Mouse (Mus musculus) heart, embryonic 15.5 days (tissue): ENCODE measurements around the gene Daam1. TPM values are rescaled to one million over a fixed set of nuclear protein-coding genes. Genes with fewer than 3 reads are reported as not detected.
A peak's percentile ranks its signal among the peaks of the same experiment; 100 is the strongest.

ENCODE experiments used
- ATAC-seq: fragments of 200-750 bp; cut with Nextera tagmentation; replicated peaks from 2 replicates; pipeline ENCODE4 v1.8.0; 2017; ENCODE audit warnings: low read depth, moderate TSS enrichment; ENCODE audit not compliant: insufficient number of reproducible peaks, insufficient read depth, low FRiP score
- H3K27ac ChIP-seq: fragments of 300-500 bp; sonication (generic); 2 replicates; pipeline ENCODE4 v1.5.1; 2015; ENCODE audit warnings: mild to moderate bottlenecking, inconsistent platforms
- H3K27me3 ChIP-seq: fragments of 300-500 bp; sonication (generic); 2 replicates; pipeline ENCODE4 v1.6.1; 2015; ENCODE audit warnings: inconsistent platforms
- H3K36me3 ChIP-seq: fragments of 300-500 bp; sonication (generic); 2 replicates; pipeline ENCODE4 v1.6.1; 2015; ENCODE audit warnings: mild to moderate bottlenecking, inconsistent platforms
- H3K4me1 ChIP-seq: fragments of 300-500 bp; sonication (generic); replicated peaks from 2 replicates; pipeline ENCODE4 v1.6.1; 2015; ENCODE audit warnings: inconsistent platforms
- H3K4me2 ChIP-seq: fragments of 300-500 bp; sonication (generic); 2 replicates; pipeline ENCODE4 v1.6.1; 2015; ENCODE audit warnings: inconsistent platforms, mild to moderate bottlenecking, moderate library complexity
- H3K4me3 ChIP-seq: fragments of 300-500 bp; sonication (generic); 2 replicates; pipeline ENCODE4 v1.5.1; 2015; ENCODE audit warnings: mild to moderate bottlenecking, inconsistent platforms
- H3K9ac ChIP-seq: fragments of 300-500 bp; sonication (generic); 2 replicates; pipeline ENCODE4 v1.6.1; 2015; ENCODE audit warnings: mild to moderate bottlenecking, inconsistent platforms
- H3K9me3 ChIP-seq: fragments of 300-500 bp; sonication (generic); replicated peaks from 2 replicates; pipeline ENCODE4 v1.6.1; 2016; ENCODE audit warnings: inconsistent platforms
- WGBS: fragments of 180-500 bp; shearing (Covaris S2); methylation state at CpG from one replicate; pipeline ENCODE4 v1.1.7; 2015; ENCODE audit warnings: mixed read lengths; 5-methylcytosine and 5-hydroxymethylcytosine counted together
- polyA plus RNA-seq: library from polyadenylated mRNA; unstranded; fragments of >200 nt; fragmentation: Nextera tagmentation; extraction: Ambion mirVana; gene quantifications from 2 replicates; pipeline ENCODE4 v1.2.1, GENCODE M21; 2015

The Daam1 gene
- polyA plus RNA-seq, 1 experiment from 2014 or later: 20.9 TPM

GRCm38 (mm10) chr12:71956980-71957379, 126.1 kb downstream of the Daam1 start:
- no peak overlapping the region for H3K4me2 ChIP-seq
- H3K9ac ChIP-seq: no peak overlapping the region
- no peak for ATAC-seq
- no peaks in the 10 kb centered on the region for H3K27me3 ChIP-seq
- WGBS: 83% methylated on average over 6 of the region's 6 CpGs
- no peaks in the 10 kb centered on the region for H3K9me3 ChIP-seq
- no peak overlapping the region for H3K4me3 ChIP-seq
- peaks cover 76% of the 10 kb centered on the region for H3K36me3 ChIP-seq
- no peak overlapping the region for H3K27ac ChIP-seq
- peaks cover 7% of the 10 kb centered on the region for H3K4me1 ChIP-seq

- no peak for ATAC-seq
- peaks cover 76% of the 10 kb centered on the region for H3K36me3 ChIP-seq
- WGBS: 70% methylated on average over 5 of the region's 5 CpGs
- H3K4me2 ChIP-seq: no peak overlapping the region
- H3K9me3 ChIP-seq: no peaks in the 10 kb centered on the region
- H3K9ac ChIP-seq: no peak overlapping the region
- H3K27me3 ChIP-seq: no peaks in the 10 kb centered on the region
- no peak overlapping the region for H3K4me3 ChIP-seq
- peaks cover 7% of the 10 kb centered on the region for H3K4me1 ChIP-seq
- no peak overlapping the region for H3K27ac ChIP-seq
These were observed 126.6 kb downstream of the Daam1 start for GRCm38 (mm10) chr12:71957496-71957895.

- no peaks in the 10 kb centered on the region for H3K27me3 ChIP-seq
- no peak overlapping the region for H3K4me3 ChIP-seq
- no peak overlapping the region for H3K9ac ChIP-seq
- no peak overlapping the region for H3K27ac ChIP-seq
- no peak for ATAC-seq
- peaks cover 7% of the 10 kb centered on the region for H3K4me1 ChIP-seq
- no peak overlapping the region for H3K4me2 ChIP-seq
- H3K36me3 ChIP-seq: peaks cover 68% of the 10 kb centered on the region
- WGBS: 61% methylated on average over 6 of the region's 6 CpGs
- no peaks in the 10 kb centered on the region for H3K9me3 ChIP-seq
These were observed 128.6 kb downstream of the Daam1 start for GRCm38 (mm10) chr12:71959351-71959991.

GRCm38 (mm10) chr12:71961671-71962070, 130.8 kb downstream of the Daam1 start:
- Histone ChIP-seq H3K9ac (no peak overlapping the region), H3K4me2 (no peak overlapping the region), H3K4me1 (peaks cover 7% of the 10 kb centered on the region), H3K36me3 (peaks cover 55% of the 10 kb centered on the region), H3K27ac (peak overlapping the region; percentile 57), H3K4me3 (no peak overlapping the region), H3K9me3 (no peaks in the 10 kb centered on the region), H3K27me3 (no peaks in the 10 kb centered on the region)
- 57% methylated on average over 3 of the region's 3 CpGs for WGBS
- ATAC-seq: no peak

GRCm38 (mm10) chr12:71962616-71963015, 131.7 kb downstream of the Daam1 start:
- WGBS: 67% methylated on average over 4 of the region's 4 CpGs
- peaks cover 7% of the 10 kb centered on the region for H3K4me1 ChIP-seq
- no peaks in the 10 kb centered on the region for H3K9me3 ChIP-seq
- H3K9ac ChIP-seq: no peak overlapping the region
- peaks cover 47% of the 10 kb centered on the region for H3K36me3 ChIP-seq
- H3K27ac ChIP-seq: no peak overlapping the region
- ATAC-seq: no peak
- H3K4me2 ChIP-seq: no peak overlapping the region
- no peak overlapping the region for H3K4me3 ChIP-seq
- H3K27me3 ChIP-seq: no peaks in the 10 kb centered on the region

GRCm38 (mm10) chr12:71968592-71968991, 137.7 kb downstream of the Daam1 start:
- H3K27me3 ChIP-seq: no peaks in the 10 kb centered on the region
- peaks cover 56% of the 10 kb centered on the region for H3K4me1 ChIP-seq
- no peaks in the 10 kb centered on the region for H3K9me3 ChIP-seq
- no peak overlapping the region for H3K4me2 ChIP-seq
- H3K27ac ChIP-seq: peak overlapping the region; percentile 68
- H3K9ac ChIP-seq: no peak overlapping the region
- ATAC-seq: no peak
- H3K4me3 ChIP-seq: no peak overlapping the region
- H3K36me3 ChIP-seq: no peaks in the 10 kb centered on the region; the same call in 1 of the 2 replicates
- 66% methylated on average over 4 of the region's 4 CpGs for WGBS

GRCm38 (mm10) chr12:71969022-71969421, 138.1 kb downstream of the Daam1 start:
- Histone ChIP-seq H3K27me3 (no peaks in the 10 kb centered on the region), H3K27ac (peak overlapping the region; percentile 68), H3K4me1 (peaks cover 59% of the 10 kb centered on the region), H3K36me3 (peaks cover 3% of the 10 kb centered on the region; the same call in 1 of the 2 replicates), H3K9ac (no peak overlapping the region), H3K9me3 (no peaks in the 10 kb centered on the region), H3K4me3 (no peak overlapping the region), H3K4me2 (no peak overlapping the region)
- ATAC-seq: no peak
- WGBS: 52% methylated on average over 3 of the region's 3 CpGs

- 81% methylated on average over 9 of the region's 9 CpGs for whole genome bisulfite sequencing
- Histone ChIP-seq H3K27me3 (no peaks in the 10 kb centered on the region), H3K9ac (no peak overlapping the region), H3K4me1 (peaks cover 59% of the 10 kb centered on the region), H3K9me3 (no peaks in the 10 kb centered on the region), H3K27ac (peak overlapping the region; percentile 68), H3K4me2 (no peak overlapping the region), H3K36me3 (peaks cover 3% of the 10 kb centered on the region; the same call in 1 of the 2 replicates), H3K4me3 (no peak overlapping the region)
- ATAC-seq: no peak
These were observed 138.6 kb downstream of the Daam1 start for GRCm38 (mm10) chr12:71969439-71969838.

- ATAC-seq: no peak
- Histone ChIP-seq H3K27me3 (no peaks in the 10 kb centered on the region), H3K27ac (peak overlapping the region; percentile 68), H3K9ac (no peak overlapping the region), H3K4me3 (no peak overlapping the region), H3K36me3 (peaks cover 4% of the 10 kb centered on the region), H3K9me3 (no peaks in the 10 kb centered on the region), H3K4me2 (no peak overlapping the region), H3K4me1 (peaks cover 59% of the 10 kb centered on the region)
- 65% methylated on average over 12 of the region's 12 CpGs for WGBS
These were observed 139.2 kb downstream of the Daam1 start for GRCm38 (mm10) chr12:71969941-71970629.

GRCm38 (mm10) chr12:71970791-71971654, 140.1 kb downstream of the Daam1 start:
- Histone ChIP-seq H3K4me3 (no peak overlapping the region), H3K9me3 (no peaks in the 10 kb centered on the region), H3K36me3 (peaks cover 13% of the 10 kb centered on the region), H3K4me2 (no peak overlapping the region), H3K4me1 (peaks cover 69% of the 10 kb centered on the region), H3K9ac (no peak overlapping the region), H3K27me3 (no peaks in the 10 kb centered on the region), H3K27ac (peak overlapping the region; percentile 71)
- 36% methylated on average over 9 of the region's 9 CpGs for WGBS
- ATAC-seq: no peak

- 45% methylated on average over 5 of the region's 5 CpGs for WGBS
- ATAC-seq: no peak
- no peaks in the 10 kb centered on the region for H3K9me3 ChIP-seq
- H3K27me3 ChIP-seq: no peaks in the 10 kb centered on the region
- H3K4me3 ChIP-seq: no peak overlapping the region
- peak overlapping the region; percentile 71 for H3K27ac ChIP-seq
- peaks cover 21% of the 10 kb centered on the region for H3K36me3 ChIP-seq
- H3K4me1 ChIP-seq: peaks cover 80% of the 10 kb centered on the region
- no peak overlapping the region for H3K4me2 ChIP-seq
- H3K9ac ChIP-seq: no peak overlapping the region
These were observed 141.2 kb downstream of the Daam1 start for GRCm38 (mm10) chr12:71972126-71972525.
